Mouse (Mus musculus): ENCODE data around the gene Rassf8. TPM values are rescaled to one million over a fixed set of nuclear protein-coding genes. Genes with fewer than 3 reads are reported as not detected.

Gene Rassf8
- total RNA-seq, 2 experiments from 2014 or later, result 25.5 to 42.7 TPM

DNA sequence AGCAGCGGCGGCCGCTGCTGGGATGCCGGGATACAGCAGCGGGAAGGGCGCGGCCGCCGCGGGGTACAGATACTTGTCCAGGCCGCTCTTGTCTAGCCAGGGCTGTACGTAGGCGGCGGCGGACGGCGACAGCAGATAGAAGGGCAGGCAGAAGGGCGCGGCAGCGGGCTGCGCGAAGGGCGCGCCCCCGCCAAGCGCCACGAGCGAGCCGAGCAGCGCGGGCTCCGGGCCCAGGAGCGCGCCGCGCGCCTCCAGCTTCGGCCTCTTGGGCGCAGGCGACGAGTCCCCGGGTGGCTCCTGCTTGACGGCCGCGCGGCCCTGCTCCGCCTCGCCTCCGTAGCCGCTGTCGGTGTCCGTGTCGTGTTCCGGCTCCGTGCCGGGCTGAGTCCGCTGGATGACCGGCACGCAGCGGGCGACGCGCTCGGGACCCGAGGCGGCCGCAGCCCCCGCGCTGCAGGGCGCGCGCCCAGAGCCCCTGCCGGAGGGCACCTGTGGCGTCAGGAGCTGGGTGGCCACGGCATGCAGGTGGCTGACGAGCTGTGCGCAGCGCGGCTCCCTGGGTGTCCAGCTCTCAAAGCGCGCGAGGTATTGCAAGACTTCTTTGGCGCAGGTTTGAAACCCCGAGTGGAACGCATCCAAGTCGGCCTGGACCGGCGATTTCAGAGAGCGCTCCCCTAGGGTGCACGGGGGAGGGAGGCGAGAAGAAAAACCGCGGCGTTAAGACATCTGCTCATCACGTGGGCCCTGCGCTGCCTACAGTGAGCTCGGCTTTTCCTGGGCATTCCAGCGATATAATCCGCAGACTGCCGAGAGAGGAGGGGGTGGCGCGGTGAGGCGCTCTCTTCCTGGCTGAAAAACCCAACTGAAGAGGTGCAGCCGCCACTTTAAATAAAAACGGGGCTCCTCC is 116.8 kb downstream of the Rassf8 start:
- no peak for TF ChIP-seq CTCF (IDR thresholded peaks at IDR 0.05)
- peak overlapping the region; percentile 99 for H3K27ac ChIP-seq
- intact Hi-C loops (cut with DNase I), result no loop called here

DNA sequence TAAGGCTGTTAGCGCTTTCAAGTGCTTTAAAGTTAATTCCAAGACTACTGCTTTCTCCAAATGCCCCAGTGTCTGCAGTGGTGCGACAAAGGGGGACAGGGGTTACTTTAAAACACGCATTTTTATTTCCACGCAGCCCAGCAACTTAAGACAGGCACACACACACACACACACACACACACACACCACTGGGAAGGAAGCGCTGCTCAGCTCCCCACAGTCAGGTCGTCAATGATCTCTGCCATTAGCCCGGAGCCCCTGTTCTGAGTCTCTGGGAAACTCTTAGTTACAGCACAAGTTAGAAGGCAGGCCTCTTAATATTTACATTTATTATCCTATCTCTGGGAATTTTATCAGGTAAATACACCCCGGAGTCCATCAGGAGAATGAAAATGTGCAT is 117.6 kb downstream of the Rassf8 start:
- TF ChIP-seq CTCF (IDR thresholded peaks at IDR 0.05), result no peak
- H3K4me3 ChIP-seq, result peak overlapping the region; percentile 90
- intact Hi-C loops (cut with DNase I), result no loop called here
- DNase-seq, result no peak
- peak overlapping the region; percentile 99 for H3K27ac ChIP-seq

More for the DNA sequence above, 116.8 kb downstream of the Rassf8 start:
- peak; percentile 93 for DNase-seq
- peak overlapping the region; percentile 90 for H3K4me3 ChIP-seq

DNA sequence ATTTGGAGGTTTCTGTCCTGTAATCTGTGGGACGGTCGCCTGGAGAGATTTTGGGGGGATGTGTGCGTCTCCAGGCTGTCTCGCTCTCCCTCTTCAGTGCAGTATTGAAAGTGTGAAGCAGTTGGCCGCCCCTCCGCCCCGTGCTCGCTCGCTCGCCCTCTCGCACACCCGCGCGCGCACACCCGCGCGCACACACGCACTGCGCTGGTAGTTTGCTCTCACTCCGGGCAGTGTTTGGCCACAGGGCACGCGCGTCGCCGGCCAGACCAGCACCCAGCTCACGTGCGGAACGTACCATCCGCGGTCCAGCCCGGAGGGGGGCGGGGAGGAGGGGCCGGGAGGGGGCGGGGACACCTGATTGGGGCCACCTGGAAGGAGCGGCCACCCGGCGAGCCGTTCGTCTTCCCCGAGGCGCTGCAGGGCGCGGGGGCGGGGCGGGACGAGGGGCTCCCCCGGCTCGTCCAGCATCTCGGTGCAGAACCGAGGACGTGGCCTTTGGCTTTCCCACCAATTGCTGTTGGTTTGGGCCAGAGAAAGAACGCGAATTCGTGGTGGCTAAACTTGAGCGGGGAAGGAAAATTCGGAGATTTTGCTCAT is 118.8 kb downstream of the Rassf8 start, which contains the start of gene Bhlhe41:
Gene Bhlhe41, minus strand, starts transcription at position 270 of the 597 bp plus-strand sequence.
- peak; percentile 92 for DNase-seq
- TF ChIP-seq CTCF (IDR thresholded peaks at IDR 0.05), result no peak
- Histone ChIP-seq H3K4me3 (peak within 1 kb of the TSS; percentile 90), H3K27ac (peak within 1 kb of the TSS; percentile 99)
- intact Hi-C loops (cut with DNase I), result loop anchor here (5.0 kb wide), 1 partner anchor 87 kb away; no protein-coding TSS in a partner anchor

DNA sequence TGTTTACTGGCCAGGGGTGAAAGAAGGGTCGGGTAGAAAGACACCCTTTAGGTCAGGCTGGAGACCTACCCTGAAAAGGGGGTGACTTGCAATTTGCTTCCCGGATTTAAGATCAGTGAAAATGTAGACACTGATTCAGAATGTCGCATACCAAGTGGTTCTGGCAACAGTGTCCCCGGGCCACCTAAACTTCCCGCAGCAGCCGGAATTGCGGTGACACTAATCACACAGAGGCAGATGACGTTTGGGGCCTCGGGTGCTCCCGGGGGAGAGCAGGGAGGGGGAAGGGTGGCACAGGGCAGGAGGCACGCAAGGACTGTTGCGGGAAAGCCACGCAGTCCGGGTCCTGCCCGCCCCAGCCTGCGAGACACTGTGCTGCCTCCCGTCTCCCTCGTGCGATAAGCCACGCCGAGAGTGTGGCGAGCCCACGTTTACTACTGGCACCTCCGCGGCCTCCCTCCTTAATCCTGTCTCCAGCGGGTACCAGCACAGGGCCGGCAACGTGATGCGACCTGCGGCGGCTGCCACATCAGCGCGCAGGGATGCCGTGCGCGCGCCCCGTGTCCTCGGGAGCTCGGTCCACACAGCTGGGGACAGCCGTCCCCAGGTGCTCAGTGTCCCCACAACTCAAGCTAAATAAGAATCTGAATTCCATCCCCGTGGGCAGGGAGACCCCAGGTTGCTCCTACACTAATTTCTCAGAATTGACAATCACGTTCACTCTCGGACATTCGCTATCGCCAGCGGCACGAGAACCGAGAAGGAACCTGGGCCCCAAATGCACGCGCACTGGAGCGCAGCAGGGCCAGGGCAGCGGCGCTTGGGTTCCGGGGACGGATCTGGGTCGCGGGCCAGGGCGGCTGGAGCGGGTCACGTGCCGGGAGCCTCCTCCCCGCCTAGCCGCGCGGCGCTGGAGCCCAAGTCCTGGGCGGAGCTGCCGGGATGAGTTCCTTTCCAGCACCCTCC is 119.6 kb downstream of the Rassf8 start:
- no peak for TF ChIP-seq CTCF (IDR thresholded peaks at IDR 0.05)
- intact Hi-C loops (cut with DNase I), result loop anchor here (5.0 kb wide), 1 partner anchor 86 kb away; no protein-coding TSS in a partner anchor
- peak overlapping the region; percentile 90 for H3K4me3 ChIP-seq
- peak overlapping the region; percentile 99 for H3K27ac ChIP-seq
- peak; percentile 98 for DNase-seq

DNA sequence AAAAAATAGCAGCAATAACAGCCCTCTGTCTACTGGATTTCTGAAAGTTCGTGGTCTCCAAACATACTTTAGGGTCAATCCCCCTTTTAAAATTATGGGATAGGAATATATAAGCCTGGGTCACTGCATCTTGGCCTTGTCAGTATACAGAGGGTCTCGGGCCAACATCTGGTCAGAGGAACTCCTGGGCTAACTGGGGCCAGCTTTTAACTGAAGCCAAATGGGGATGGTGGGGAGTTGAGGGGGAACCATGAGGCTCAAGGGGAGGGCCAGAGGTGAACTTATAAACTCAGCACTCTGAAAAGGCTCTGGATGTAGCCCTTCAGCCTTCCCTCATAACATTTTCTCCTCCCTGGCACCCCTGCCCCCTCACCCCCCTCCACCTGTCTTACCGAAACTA is 120.6 kb downstream of the Rassf8 start:
- no peak overlapping the region for H3K4me3 ChIP-seq
- intact Hi-C loops (cut with DNase I), result loop anchor here (5.0 kb wide), 1 partner anchor 85 kb away; no protein-coding TSS in a partner anchor
- peak overlapping the region; percentile 99 for H3K27ac ChIP-seq
- no peak for TF ChIP-seq CTCF (IDR thresholded peaks at IDR 0.05)
- no peak for DNase-seq

Other genes starting within 250 kb of the Rassf8 start
- gene Lmntd1, start 132.4 kb upstream of the Rassf8 start, total RNA-seq (2021), result under 1 TPM in 1 of 2 experiments, not detected in 1; 0.10 TPM
- gene Tuba3b, start 131.0 kb upstream of the Rassf8 start, total RNA-seq (2021), result not detected
- 10 to 100 TPM; 17.2 to 48.4 TPM for gene Bhlhe41, start 118.8 kb downstream of the Rassf8 start, total RNA-seq (2021)
- gene Sspn, start 184.9 kb downstream of the Rassf8 start, total RNA-seq (2021), result 10 to 100 TPM; 40.0 to 55.9 TPM

Measured in gastrocnemius, adult 2 months (tissue).